Mouse (Mus musculus) layer of hippocampus, postnatal 14 days (tissue): ENCODE measurements at regions not wholly inside any gene's neighbourhood (a gene's known extent, or its start where the extent isn't known, plus 50 kb on each side); places are given as distances from the start of the nearest gene placed in this dataset.

ENCODE experiments used
- DNase-seq, 2 experiments: peaks; one replicate each; pipeline ENCODE4 v3.0.0; 2021 to 2022; ENCODE audit warnings: low spot score in 2 of 2, mixed read lengths in 1 of 2

DNA sequence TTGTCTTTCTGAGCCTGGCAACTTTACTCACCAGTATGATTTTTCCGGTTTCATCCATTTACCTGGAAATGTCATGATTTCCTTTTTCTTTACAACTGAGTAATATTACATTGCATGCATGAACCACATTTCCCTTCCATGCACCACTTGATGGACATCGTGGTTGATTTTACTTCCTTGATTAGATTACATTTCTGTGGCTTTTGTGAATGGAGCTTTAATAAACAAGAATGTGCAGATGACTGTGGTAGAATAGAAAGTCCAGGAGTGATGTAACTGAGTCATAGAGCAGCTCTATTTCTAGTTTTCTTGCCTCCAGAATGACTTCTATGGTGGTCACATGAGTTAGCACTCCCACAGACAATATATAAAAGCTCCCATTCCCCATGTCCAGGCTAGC, 75.2 kb downstream of the Chst2 start:
- DNase-seq = no peak

- DNase-seq = no peak
Observed at GRCm38 (mm10) chr9:95330097-95330496, 76.4 kb downstream of the Chst2 start.

DNA sequence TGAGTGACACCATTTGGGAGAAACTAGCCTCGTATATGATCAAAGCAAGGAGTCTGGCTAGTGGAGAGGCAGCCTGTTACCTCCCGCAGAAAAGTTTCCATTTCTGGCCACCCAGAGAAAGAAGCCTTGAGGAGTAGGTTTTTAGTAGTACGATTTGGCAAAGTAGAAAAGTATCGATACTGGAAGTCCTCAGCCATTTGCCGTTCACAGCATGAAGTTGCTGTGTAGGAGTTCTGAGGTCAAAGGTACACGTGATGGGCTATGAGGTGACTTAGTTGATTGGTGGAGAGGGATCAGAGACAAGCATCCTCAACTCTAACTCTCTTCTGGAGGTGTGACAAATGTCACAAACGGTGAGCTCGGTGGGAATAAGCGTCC, 77.5 kb downstream of the Chst2 start:
- DNase-seq = no peak

- DNase-seq = no peak
Observed at GRCm38 (mm10) chr9:95328261-95329052, 78.1 kb downstream of the Chst2 start.

DNA sequence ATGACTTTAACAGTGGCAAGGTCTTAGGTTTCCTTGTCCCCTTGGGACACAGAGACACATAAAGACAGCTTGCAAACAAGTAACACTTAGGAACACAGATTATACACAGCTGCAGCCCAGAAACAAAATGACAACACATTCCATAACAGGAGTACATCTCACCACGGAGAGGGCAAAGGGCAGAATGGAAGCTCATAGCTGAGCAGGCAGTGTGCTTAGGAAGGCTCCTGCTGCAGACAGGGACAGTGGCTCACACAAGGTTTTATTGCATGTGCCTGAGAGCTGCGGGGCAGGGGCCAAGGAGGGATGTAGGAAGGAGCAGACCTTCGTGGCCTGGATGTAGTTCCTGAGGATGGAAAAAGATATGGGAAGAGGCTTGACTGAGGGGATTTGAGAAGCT, 78.8 kb downstream of the Chst2 start:
- no peak for DNase-seq

DNA sequence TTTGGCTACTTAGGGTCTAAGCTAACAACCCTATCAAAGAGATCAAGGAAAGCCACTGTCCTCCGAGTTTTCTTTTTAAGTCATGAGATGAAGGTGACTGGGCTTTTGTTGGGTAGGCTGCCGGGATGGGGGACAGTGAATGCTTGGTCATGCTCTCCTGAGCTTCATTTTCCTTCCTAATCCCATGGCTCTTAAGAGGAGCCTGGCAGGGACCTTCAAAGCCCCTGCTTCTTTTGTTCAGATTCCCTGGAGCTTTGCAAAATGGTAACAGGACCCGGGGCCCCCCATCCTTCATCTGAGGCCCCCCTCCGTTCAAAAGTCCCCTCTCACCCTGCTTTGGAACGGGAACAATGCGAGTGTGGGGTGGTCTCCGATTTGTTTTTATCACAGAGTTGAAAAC, 82.9 kb downstream of the Chst2 start:
- no peak for DNase-seq

- DNase-seq = no peak
Observed at GRCm38 (mm10) chr9:95322893-95323292, 83.6 kb downstream of the Chst2 start.

DNA sequence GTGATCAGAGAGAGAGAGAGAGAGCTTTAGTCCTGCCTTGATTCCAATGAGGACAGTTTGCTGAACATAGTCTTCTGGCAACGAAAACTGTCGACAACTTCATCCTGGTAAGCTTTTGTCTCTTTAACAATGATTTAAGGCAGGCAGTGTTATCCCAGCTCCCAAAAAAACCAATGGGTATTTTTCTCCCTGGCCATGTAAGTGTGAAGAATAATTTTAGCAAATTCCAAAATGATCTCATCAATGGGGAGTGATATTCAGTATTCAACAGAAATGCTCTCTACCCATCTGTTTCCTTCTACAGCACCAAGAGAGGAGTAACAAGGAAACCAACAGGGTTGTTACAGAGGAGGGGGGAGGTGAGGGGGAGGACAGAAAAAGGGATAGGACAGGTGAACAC, 84.5 kb downstream of the Chst2 start:
- peak in 1 of 2 experiments; percentile 24 for DNase-seq

DNA sequence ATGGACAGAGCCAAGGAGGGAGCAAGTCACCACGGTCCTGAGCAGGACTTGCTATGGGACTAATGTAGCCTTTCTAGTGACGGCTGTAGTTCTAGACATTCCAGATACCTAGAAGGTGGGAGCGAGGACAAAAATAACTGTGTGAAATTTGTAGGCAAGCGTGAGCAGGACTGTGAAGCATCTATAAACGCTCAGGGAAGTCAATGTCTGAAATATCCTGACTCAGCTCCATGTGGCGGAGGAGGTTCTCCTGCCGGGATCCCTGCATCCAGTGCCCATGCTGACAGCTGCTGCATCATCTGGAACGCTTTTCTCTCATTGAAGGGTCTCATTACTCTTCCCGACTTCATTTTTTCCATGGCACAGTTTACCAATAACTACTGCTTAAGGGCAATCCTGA, 87.6 kb downstream of the Chst2 start:
- no peak for DNase-seq

DNA sequence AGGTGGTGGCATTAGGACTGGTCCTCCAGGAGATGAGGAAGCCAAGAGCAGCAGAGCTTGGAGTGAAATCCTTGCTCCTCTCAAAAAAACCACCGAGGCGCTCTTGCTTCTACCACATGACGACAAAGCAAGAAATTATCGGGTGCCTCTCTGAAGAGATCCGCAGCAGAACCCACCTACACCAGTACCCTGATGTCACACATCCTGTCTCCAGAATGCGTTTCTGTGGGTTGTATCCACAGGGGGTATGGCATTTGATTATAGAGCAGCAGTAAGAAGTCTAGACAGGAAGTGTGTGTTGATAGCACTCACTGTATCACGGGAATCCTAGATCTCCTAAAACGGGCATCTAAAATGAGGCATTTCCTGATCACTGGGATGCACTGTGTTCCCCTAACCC, 89.8 kb downstream of the Chst2 start:
- no peak for DNase-seq

DNA sequence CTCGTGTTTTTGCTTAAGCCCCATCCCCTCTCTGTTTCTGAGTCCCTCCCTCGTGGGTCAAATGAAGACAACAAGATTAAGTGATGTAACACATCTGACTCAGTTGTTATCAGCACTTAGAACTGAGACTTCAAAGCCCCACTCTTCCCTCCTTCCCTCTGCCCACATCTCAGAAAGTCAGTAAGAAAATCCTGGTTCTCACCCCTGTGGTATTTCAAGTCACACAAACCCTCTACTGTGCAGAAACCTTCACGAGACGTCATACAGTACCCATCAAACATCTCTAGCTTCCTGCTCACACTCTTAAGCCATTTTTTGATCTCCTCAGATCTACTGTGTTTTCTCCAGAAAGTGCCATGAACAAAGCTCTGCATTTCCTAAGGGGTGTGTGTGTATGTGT, 91.4 kb downstream of the Chst2 start:
- no peak for DNase-seq

- DNase-seq = no peak
Observed at GRCm38 (mm10) chr9:95311671-95312070, 94.9 kb downstream of the Chst2 start.

- DNase-seq = no peak
Observed at GRCm38 (mm10) chr9:95289008-95289407, 117.5 kb downstream of the Chst2 start.

DNA sequence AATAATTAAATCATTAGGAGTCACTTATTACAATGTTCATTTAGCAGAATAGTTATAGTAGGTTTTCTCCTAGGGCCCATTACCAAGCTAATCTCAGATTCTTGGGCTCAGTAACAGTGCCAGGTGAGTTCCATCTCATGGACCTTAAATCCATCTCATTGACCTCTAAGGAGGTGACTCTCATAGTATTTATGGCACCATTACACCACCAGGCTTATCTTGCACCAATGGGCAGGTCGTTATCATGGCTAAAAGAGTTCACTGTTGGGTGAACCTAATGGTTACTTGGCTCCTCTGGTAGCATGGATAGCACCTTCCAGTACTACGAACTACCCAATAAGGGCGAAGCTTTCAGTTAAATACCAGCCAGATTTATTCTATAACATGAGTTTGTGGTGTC, 123.5 kb downstream of the Chst2 start:
- DNase-seq = no peak

GRCm38 (mm10) chr9:95282502-95282901, 124.0 kb downstream of the Chst2 start:
- no peak for DNase-seq
